10 mouse cellular contexts compared by ENCODE assay signal in the genomic region with DNA sequence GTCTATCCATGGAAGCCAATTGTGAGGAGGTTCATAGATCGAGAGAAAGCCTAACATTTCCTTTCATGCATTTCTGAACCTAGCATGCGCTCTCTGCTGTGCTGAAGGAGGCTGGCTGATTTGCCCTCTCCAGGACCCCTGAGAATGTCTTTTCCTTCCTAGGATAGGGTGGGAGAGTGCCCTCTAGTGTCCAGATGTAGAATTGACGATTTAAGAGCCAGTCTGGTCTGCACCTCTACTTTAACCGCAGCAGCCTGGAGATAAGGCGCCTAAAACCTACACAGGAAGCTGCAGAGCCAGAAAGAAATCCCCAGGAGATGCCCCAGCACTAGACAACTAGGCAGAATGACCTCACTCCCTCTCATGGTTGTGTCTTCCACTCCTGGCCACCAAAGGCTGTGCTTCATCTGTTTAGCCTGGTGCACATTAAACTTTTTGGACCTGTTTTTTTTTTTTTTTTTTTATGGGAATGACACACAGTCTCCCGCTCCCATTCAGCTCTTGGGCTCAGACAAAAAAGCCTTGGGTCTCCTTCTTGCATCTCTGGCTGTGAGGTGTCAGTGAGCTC. TPM values are rescaled to one million over a fixed set of nuclear protein-coding genes. Genes with fewer than 3 reads are reported as not detected.
DNase-seq lines count a peak whose midpoint lies in the region; ATAC-seq and TF ChIP-seq lines count a peak whose summit lies in the region.
"Had no signal": no experiment of that assay in that cellular context is flagged by ENCODE, and none has a peak within 500 bp of the region (broad histone marks: within the 10 kb centered on the region; RNA-seq: fewer than 3 reads in every experiment).

No protein-coding gene starts in this region.

- H3K36me3 ChIP-seq in heart, embryonic 11.5 days (ENCODE audit: control insufficient read depth, insufficient read depth, low read length), result no peaks in the 10 kb centered on the region
- H3K36me3 ChIP-seq: embryonic facial prominence, embryonic 13.5 days had no signal

- WGBS in heart, embryonic 11.5 days (ENCODE audit: insufficient replicate concordance), result 8% methylated on average over 6 of the region's 6 CpGs

- H3K27ac ChIP-seq in heart, embryonic 11.5 days (ENCODE audit: low read depth, low read length), result no peak overlapping the region
- no peak overlapping the region for H3K27ac ChIP-seq in bone marrow macrophage, adult 2 months (ENCODE audit: insufficient read depth, low read depth, low read length)
- H3K27ac ChIP-seq: embryonic facial prominence, embryonic 13.5 days; macrophage had no signal

- TF ChIP-seq POLR2A in bone marrow macrophage, adult 2 months (IDR thresholded peaks at IDR 0.05; ENCODE audit: borderline replicate concordance, low read depth, low read length), result no peak

- H3K4me2 ChIP-seq in heart, embryonic 11.5 days, result no peak overlapping the region
- H3K4me2 ChIP-seq: embryonic facial prominence, embryonic 13.5 days had no signal

- DNase-seq in heart, adult 11 months, result peak; percentile 91
- DNase-seq in CD4-positive helper T cell, adult 2 months (ENCODE audit: low read depth, low spot score), result peak; percentile 83
- DNase-seq in heart, adult 8-10 months (ENCODE audit: low spot score), result peak; percentile 55
- DNase-seq in liver, result peak; percentile 54
- peak; percentile 92 for DNase-seq in retina, embryonic 14.5 days (ENCODE audit: low spot score)
- no peak for DNase-seq in gastrocnemius, adult 8-10 months (ENCODE audit: low spot score in 2 of 2)

- no peak for ATAC-seq in heart, embryonic 11.5 days (replicated peaks; ENCODE audit: insufficient number of reproducible peaks, low FRiP score, low TSS enrichment)

- H3K4me1 ChIP-seq in heart, embryonic 11.5 days (ENCODE audit: control insufficient read depth, insufficient read depth, low read length), result peaks cover 28% of the 10 kb centered on the region
- H3K4me1 ChIP-seq in bone marrow macrophage, adult 2 months (ENCODE audit: control insufficient read depth, insufficient read depth, low read length), result peaks cover 28% of the 10 kb centered on the region

- no peak overlapping the region for H3K9ac ChIP-seq in heart, embryonic 11.5 days (ENCODE audit: low read depth, low read length)
- H3K9ac ChIP-seq: embryonic facial prominence, embryonic 13.5 days had no signal

- H3K27me3 ChIP-seq in heart, embryonic 11.5 days (ENCODE audit: control insufficient read depth, insufficient read depth, low read length), result peaks cover 38% of the 10 kb centered on the region

- H3K4me3 ChIP-seq in heart, embryonic 11.5 days (ENCODE audit: low read depth, low read length), result no peak overlapping the region
- H3K4me3 ChIP-seq in bone marrow macrophage, adult 2 months (ENCODE audit: insufficient read depth, low read length), result no peak overlapping the region
- H3K4me3 ChIP-seq: embryonic facial prominence, embryonic 13.5 days had no signal

- no peaks in the 10 kb centered on the region for H3K9me3 ChIP-seq in heart, embryonic 11.5 days (replicated peaks; ENCODE audit: control insufficient read depth, low read length)
- H3K9me3 ChIP-seq: embryonic facial prominence, embryonic 13.5 days had no signal

- TF ChIP-seq CTCF in bone marrow macrophage, adult 2 months (IDR thresholded peaks at IDR 0.05; ENCODE audit: low read depth, low read length), result peak; percentile 86

RNA-seq across cellular contexts. Expression of gene Stard3, which starts 2.4 kb away (rescaled TPM):
- 39.6 and 40.6 TPM in 2 replicates for polyA plus RNA-seq in heart, embryonic 11.5 days (2014; fragmentation: Nextera tagmentation; extraction: Ambion mirVana)
- polyA plus RNA-seq in bone marrow macrophage, adult 2 months (2012; ENCODE audit: insufficient read depth, insufficient read length, missing spikeins), result 62.3 and 63.7 TPM in 2 replicates
- total RNA-seq in heart, adult 8-10 months (2022), result 10 to 100 TPM; 17.2 to 28.8 (median 23.7) TPM
- 10 to 100 TPM; 12.0 to 18.2 (median 13.9) TPM for total RNA-seq in gastrocnemius, adult 8-10 months (2022)

RNA-seq across cellular contexts. Expression of gene Ppp1r1b, which starts 7.6 kb away (rescaled TPM):
- polyA plus RNA-seq in heart, embryonic 11.5 days (2014; fragmentation: Nextera tagmentation; extraction: Ambion mirVana), result 13.6 and 15.3 TPM in 2 replicates
- polyA plus RNA-seq in bone marrow macrophage, adult 2 months (2012; ENCODE audit: insufficient read depth, insufficient read length, missing spikeins), result not detected in 2 replicates
- total RNA-seq in heart, adult 8-10 months (2022), result 10 to 100 TPM in 2 of 4 experiments, 1 to 10 TPM in 2; 4.0 to 11.3 (median 7.1) TPM
- under 1 TPM in 3 of 4 experiments, not detected in 1; 0.27 to 0.90 (median 0.44) TPM for total RNA-seq in gastrocnemius, adult 8-10 months (2022)
- polyA plus RNA-seq: macrophage had no signal

RNA-seq across cellular contexts. Expression of gene Neurod2, which starts 26.4 kb away (rescaled TPM):
- polyA plus RNA-seq in heart, embryonic 11.5 days (2014; fragmentation: Nextera tagmentation; extraction: Ambion mirVana), result 0.07 and 0.13 TPM in 2 replicates
- not detected in 2 replicates for polyA plus RNA-seq in bone marrow macrophage, adult 2 months (2012; ENCODE audit: insufficient read depth, insufficient read length, missing spikeins)
- total RNA-seq in heart, adult 8-10 months (2022), result not detected
- not detected for total RNA-seq in gastrocnemius, adult 8-10 months (2022)
- polyA plus RNA-seq: macrophage had no signal

RNA-seq across cellular contexts. Expression of gene Tcap, which starts 27.8 kb away (rescaled TPM):
- polyA plus RNA-seq in heart, embryonic 11.5 days (2014; fragmentation: Nextera tagmentation; extraction: Ambion mirVana), result 149 and 151 TPM in 2 replicates
- not detected in 2 replicates for polyA plus RNA-seq in bone marrow macrophage, adult 2 months (2012; ENCODE audit: insufficient read depth, insufficient read length, missing spikeins)
- total RNA-seq in heart, adult 8-10 months (2022), result 1,000 to 10,000 TPM; 2,176 to 4,520 (median 3,450) TPM
- total RNA-seq in gastrocnemius, adult 8-10 months (2022), result 1,000 to 10,000 TPM; 3,817 to 5,138 (median 4,616) TPM

RNA-seq across cellular contexts. Expression of gene Pnmt, which starts 30.4 kb away (rescaled TPM):
- polyA plus RNA-seq in heart, embryonic 11.5 days (2014; fragmentation: Nextera tagmentation; extraction: Ambion mirVana), result 3.9 and 4.8 TPM in 2 replicates
- polyA plus RNA-seq in bone marrow macrophage, adult 2 months (2012; ENCODE audit: insufficient read depth, insufficient read length, missing spikeins), result not detected in 2 replicates
- total RNA-seq in heart, adult 8-10 months (2022), result 1 to 10 TPM in 3 of 4 experiments, not detected in 1; 1.2 to 1.6 (median 1.4) TPM
- 1 to 10 TPM; 2.7 to 6.6 (median 3.8) TPM for total RNA-seq in gastrocnemius, adult 8-10 months (2022)
- polyA plus RNA-seq: macrophage had no signal

Comparison
In these comparisons a context has a peak if more than half of its experiments do, and no peak if none do; other contexts are left out.
1. DNase-seq: peak in heart, adult 11 months (single experiment), CD4-positive helper T cell, adult 2 months (single experiment), heart, adult 8-10 months (single experiment), liver (single experiment) and retina, embryonic 14.5 days (single experiment); none in gastrocnemius, adult 8-10 months (0 of 2).